Mouse (Mus musculus): ENCODE measurements around the gene Pigz. TPM values are rescaled to one million over a fixed set of nuclear protein-coding genes. Genes with fewer than 3 reads are reported as not detected.

Gene Pigz
- total RNA-seq (2023) = not detected

DNA sequence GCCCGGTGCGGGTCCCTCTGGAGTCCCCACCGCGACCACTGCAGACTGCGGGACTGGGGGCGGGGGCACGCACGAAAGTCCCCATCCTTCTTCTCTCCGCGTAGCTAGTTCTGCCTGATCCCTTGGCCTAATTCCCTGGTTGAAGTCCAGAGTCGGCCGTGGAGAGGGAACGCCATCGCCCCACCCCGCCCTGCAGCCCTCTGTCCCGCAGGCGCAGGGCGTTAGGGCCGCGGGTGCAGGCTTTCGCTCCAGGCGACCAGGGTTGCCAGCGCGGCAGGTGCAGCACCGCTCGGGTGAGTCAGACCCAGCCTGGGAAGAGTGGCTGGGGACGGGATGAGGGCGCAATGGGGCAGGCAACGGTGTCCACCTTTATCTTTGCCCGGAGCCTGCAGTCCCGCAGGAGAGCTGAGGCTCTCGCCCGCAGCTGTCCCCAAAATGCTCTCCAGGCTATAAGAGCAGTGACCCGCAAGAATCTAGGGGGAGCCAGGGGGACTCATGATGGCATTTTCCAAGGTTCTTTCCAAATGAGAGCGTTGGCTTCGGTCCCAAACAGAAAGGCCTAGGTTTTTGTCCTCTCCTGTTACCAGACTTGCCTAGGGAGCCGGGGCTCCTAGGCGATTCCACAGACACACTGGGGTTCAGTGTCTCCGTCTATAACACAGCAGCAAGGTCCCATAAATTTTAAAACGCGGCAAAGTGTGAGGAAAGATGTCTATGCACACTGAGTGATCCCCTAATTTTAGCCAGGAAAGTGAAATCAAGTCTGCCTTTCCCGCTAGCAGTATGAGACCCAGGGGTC is at the start of gene Pigz:
Gene Pigz (plus strand): TSS at position 101 of the 799 bp plus-strand sequence.

DNA sequence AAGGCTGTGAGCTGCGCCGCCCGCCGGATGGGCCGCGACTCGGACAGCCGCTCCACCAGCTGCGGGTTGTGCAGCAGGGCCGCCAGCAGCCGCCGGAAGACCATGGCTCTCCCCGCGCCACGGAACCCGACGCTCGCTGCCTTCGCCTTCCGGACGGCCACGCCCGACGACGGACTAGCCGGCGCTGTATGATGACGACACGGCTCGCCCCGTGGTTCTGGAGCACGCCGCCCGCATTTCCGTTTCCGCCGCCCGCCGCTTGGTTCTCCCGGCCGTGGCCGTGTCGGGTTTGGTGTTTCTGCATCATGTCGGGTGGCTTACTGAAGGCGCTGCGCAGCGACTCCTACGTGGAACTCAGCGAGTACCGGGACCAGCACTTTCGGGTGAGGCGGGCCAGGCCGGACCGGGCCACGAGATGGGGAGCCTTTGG is 14.7 kb downstream of the Pigz start, which contains the start of the genes 0610012G03Rik and Ncbp2:
Gene 0610012G03Rik (minus strand): TSS at position 150 of the 430 bp plus-strand sequence.
Gene Ncbp2 (plus strand): TSS at position 169 of the 430 bp plus-strand sequence.

Other genes with a start within 250 kb of the Pigz start
- gene Meltf, start 55.0 kb upstream of the Pigz start, total RNA-seq (2023) = not detected
- gene 0610012G03Rik, start 14.6 kb downstream of the Pigz start, total RNA-seq (2023) = 10 to 100 TPM; 17.0 to 17.2 TPM
- gene Ncbp2, start 14.7 kb downstream of the Pigz start, total RNA-seq (2023) = 10 to 100 TPM; 24.4 to 24.9 TPM
- 10 to 100 TPM; 34.3 to 35.6 TPM for gene Senp5, start 69.4 kb downstream of the Pigz start, total RNA-seq (2023)
- 10 to 100 TPM; 82.6 to 86.3 TPM for gene Pak2, start 145.5 kb downstream of the Pigz start, total RNA-seq (2023)
- 10 to 100 TPM; 35.3 to 38.7 TPM for gene Pigx, start 165.9 kb downstream of the Pigz start, total RNA-seq (2023)
- gene Cep19, start 165.9 kb downstream of the Pigz start, total RNA-seq (2023) = 1 to 10 TPM; 4.8 to 7.1 TPM
- gene Nrros, start 231.7 kb downstream of the Pigz start, total RNA-seq (2023) = 100 to 1,000 TPM; 223 to 245 TPM
- not detected for gene Bex6, start 246.0 kb downstream of the Pigz start, total RNA-seq (2023)

Measured in B cell, adult 67 days (primary cell).